Mouse (Mus musculus) layer of hippocampus, adult 6 months (tissue): ENCODE results near the gene Slc5a7. TPM values are rescaled to one million over a fixed set of nuclear protein-coding genes. Genes with fewer than 3 reads are reported as not detected.

ENCODE experiments used
- long read RNA-seq, 2 experiments: library from polyadenylated mRNA; unstranded; transcript quantifications; one replicate each; pipeline ENCODE4 v2.0.0; 2019 to 2020
- polyA plus RNA-seq: library from polyadenylated mRNA; unstranded; fragments of <200 nt; fragmentation: Nextera tagmentation; gene quantifications from 2 replicates; pipeline ENCODE4 v1.2.3, GENCODE M21; 2021

Slc5a7 gene
- polyA plus RNA-seq: 0.25 and 0.67 TPM in 2 replicates
- long read RNA-seq, experiment 1, partial matches to known transcripts: 1 of 3 reads
- long read RNA-seq, experiment 1, other reads (novel, unspliced or antisense): 2 of 3 reads
- long read RNA-seq, experiment 2, full-length matches to known transcripts: 3 of 7 reads
- long read RNA-seq, experiment 2, partial matches to known transcripts: 3 of 7 reads
- long read RNA-seq, experiment 2, other reads (novel, unspliced or antisense): 1 of 7 reads

GRCm38 (mm10) chr17:54298934-54299333 lies at the start of gene Slc5a7:
TSS of gene Slc5a7 (minus strand) at chr17:54299034.

